Mouse (Mus musculus): ENCODE results near the gene Slc23a4.

- TF ChIP-seq CTCF (IDR thresholded peaks at IDR 0.05; ENCODE audit: low read depth) = no peak
- TF ChIP-seq EP300 (IDR thresholded peaks at IDR 0.05; ENCODE audit: low read depth) = no peak
Measured at GRCm38 (mm10) chr6:34900990-34901389, 87.2 kb downstream of the Slc23a4 start.

Measured in liver, postnatal 0 days (tissue).